Mouse (Mus musculus): ENCODE measurements around the gene D8Ertd738e.
"Not testable (repeated sequence)": the region's sequence is repeated elsewhere in the genome, so short reads cannot be mapped to it uniquely, and the experiment has no call there.

D8Ertd738e gene

DNA sequence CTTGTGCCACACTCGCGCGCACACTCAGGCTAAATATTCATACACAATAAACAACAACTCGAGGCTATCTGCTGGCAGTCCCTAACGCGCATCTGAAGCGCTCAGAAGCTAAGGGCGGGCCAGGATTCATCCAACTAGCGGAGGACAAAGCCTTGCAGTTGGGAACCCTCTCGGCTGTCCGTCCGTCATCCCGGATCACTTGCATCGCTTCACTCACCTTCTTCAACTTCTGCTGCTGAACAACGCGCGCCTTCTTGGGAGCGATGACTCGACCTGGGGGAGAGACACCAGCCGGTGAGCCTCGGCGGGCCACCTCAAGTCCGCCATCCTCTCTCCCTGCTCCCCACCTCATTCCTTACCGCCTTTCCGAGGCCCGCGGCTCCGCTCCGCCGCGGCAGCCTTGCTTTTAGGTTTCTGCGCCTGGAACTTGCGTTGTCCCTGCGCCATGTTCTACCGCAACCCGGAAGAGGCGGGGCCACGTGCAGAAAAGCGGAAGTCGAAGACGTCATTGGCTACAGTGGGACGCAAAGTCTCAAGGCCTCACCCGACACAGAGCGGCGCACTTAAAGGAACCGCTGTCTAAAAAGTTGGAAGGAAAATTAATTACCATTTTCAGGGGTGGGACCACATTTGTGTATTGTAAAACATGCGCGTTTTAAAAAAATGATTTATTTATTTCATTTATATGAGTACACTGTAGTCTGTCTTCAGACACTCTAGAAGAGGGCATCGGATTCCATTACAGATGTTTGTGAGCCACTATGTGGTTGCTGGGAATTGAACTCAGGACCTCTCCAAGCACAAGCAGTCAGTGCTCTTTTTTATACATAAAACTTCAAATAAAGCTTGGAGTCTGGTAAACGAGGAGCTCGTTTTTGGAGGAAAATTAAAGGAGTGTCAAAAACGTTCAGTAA lies at the start of gene D8Ertd738e:
TSS of gene D8Ertd738e (minus strand) at position 463 of the 914 bp plus-strand sequence.
- peak; percentile 80 for DNase-seq (ENCODE audit: low read depth, low spot score)

DNA sequence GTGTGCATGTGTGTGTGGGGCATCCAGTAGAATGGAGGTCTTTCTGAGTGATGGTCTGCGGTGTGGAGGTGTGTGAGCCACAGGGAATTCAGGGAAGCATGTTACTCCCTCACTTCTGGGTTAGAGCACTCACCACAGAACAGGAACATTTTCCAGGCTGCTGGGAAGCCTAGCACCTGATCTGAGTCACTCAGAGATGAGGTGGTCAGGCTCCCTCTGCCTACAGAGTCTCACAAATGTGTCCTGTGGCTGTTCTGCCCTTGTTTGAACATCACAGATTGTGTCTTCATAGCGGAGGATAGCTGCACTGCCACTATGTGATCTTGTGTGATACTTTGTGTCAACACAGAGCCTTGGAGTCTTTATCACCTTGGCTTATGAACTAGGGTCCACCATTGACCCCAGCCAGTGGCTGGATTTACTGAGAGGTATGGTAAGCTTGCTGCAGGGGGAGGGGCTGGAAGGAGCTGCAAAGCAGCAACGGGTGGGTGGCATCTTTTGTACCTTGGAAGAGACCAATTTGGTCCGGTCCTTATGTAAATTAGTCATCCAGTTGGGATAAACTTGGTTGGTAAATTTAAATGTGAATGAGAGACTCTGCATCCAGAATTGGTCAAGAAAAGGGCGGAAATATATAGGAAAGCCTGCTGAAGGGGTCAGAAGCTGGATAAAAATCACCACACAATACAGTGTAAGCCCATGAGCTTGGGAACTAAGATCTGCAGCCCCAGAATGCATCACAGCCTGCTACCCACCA lies 47.7 kb upstream of the D8Ertd738e start:
- no peak for DNase-seq (ENCODE audit: low read depth, low spot score)

DNA sequence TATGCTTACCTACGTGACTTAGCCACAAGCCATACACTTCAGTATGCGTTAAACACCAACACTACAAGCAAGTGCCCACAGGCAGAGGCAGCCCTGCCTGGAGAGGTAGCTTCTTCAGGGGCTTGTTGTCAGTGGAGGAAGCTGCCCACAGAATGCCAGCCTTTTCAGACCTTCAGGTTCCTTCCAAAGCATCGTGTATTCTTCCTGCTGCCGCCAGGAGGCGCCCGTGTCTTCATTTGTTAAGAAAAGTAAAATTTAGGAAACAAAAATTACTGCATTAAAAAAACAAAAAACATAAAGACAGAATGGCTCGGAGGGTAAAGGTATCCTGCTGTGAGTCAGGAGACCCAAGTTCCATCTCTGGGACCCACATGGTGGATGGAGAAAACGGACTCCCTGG lies 42.2 kb upstream of the D8Ertd738e start:
- peak; percentile 40 for DNase-seq (ENCODE audit: low read depth, low spot score)

DNA sequence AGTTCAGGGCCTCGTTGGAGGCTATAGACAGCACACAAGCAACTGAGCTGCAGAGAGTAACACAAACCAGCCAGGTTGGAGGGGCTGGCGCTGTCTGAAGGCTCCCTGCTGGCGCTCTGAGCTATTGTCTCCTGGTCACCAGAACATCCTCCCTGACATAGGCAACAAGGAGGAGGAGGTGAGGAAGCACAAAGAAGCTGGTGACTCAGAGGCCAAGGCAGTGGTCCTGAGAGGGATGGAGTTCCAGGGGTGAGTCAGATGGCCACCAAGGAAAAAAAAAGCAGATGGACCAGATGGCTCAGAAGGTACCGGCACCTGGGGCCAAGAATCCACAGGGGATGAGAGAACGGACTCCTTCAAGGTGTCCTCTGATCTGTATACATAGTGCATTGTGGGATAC lies 41.6 kb upstream of the D8Ertd738e start:
- DNase-seq (ENCODE audit: low read depth, low spot score), result no peak

DNA sequence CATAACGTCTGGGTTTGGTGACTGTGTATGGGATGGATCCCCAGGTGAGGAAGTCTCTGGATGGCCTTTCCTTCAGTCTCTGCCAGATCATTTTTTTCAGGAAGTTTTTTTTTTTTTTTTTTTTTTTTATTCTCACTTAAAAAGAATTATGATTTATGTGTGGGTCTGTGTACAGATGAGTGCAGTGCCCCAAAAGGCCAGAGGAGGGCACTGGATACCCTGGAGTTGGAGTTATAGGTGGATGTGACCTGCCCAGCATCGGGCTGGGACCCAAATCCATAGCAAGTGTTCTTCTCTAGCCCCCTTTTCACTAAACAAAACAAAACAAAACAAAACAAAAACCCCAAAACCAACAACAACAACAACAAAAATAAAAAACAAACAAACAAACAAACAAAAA lies 39.4 kb upstream of the D8Ertd738e start:
- DNase-seq (ENCODE audit: low read depth, low spot score), result no peak

DNA sequence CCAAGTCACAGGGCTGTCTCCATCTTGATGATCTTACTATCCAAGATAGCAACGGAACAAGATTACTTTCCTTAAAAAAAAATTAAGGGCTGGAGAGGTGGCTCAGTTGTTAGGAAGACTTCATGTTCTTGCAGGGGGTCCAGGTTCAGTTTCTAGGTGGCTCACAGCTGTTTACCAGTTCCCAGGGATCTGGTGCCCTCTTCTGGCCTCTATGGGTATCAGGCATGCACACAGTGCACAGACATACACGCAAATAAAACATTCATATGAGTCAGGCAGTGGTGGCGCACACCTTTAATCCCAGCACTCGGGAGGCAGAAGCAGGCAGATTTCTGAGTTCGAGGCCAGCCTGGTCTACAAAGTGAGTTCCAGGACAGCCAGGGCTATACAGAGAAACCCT lies 36.1 kb upstream of the D8Ertd738e start:
- not testable (repeated sequence) for DNase-seq (ENCODE audit: low read depth, low spot score)

DNA sequence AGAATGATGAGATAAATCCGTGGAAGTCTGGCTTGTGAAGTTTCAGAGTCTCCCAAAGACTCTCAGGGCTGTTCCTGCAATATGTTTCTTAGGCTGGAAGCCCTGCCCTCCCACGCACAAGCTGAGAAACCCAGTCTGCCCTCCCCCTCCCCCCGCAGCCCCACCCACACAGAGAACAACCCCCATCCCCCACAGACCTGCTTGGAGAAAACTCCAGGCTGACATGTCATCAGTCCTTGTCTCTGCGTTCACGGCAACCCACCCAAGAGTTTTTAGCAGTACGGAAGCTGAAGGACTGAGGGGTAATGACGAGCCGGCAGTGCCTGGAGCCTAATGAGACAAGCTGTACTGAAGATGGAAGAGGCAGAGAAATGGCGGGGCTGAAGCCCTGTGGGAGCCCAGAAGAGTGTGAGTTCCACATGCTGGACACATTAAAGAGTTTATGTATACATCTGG lies 35.1 kb upstream of the D8Ertd738e start:
- no peak for DNase-seq (ENCODE audit: low read depth, low spot score)

DNA sequence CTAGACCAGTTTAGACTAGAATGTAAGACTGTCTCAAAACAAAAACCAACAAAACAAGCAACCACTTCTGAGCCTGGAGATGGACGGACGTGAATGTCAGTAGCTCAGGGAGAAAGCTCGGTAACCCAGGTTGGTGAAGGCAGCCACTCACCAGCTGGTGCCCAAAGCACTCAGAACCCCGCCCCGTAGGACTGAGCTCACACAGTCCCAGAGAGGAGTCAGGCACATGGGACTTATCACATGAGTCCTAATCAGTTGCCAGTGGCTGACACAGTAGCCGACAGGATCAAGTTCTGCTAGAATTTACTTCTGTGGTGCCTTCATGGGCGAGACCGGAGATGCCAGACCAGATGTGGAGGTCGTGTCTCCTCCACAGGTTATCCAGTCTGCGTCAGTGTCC lies 31.3 kb upstream of the D8Ertd738e start:
- DNase-seq (ENCODE audit: low read depth, low spot score), result no peak

DNA sequence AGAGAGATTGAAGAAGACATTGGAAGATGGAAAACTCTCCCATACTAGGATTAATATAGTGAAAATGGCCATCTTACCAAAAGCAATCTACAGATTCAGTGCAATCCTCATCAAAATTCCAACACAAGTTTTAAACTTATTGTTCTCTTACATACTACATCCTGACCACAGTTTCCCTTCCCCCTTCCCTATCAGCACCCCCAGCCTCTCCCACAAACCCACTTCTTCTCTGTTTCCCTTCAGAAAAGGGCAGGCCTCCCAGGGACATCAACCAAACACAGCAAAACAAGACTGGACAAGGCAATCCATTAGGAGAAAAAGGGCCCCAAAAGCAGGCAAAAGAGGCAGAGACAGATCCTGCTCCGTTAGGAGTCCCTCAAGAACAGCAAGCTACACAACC lies 26.9 kb upstream of the D8Ertd738e start:
- no peak for DNase-seq (ENCODE audit: low read depth, low spot score)

DNA sequence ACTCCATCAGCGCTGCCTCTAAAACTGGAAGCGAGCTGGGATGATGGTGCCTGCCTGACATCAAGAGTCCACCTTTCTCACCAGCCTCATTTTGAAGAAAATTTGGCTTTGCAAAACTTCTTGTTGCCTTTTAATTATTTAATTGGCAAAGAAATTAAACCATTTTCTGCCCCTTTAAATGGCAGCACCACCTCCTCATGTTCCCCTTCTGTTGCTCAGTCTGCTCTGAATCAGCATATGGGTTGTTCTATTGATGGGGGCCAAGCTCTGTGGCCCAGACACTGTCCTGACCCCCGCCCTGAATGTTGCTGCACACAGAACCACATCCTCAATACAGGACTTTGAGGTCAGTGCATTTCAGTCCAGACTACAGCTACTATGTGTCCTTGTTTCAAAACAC lies 24.4 kb upstream of the D8Ertd738e start:
- no peak for DNase-seq (ENCODE audit: low read depth, low spot score)

DNA sequence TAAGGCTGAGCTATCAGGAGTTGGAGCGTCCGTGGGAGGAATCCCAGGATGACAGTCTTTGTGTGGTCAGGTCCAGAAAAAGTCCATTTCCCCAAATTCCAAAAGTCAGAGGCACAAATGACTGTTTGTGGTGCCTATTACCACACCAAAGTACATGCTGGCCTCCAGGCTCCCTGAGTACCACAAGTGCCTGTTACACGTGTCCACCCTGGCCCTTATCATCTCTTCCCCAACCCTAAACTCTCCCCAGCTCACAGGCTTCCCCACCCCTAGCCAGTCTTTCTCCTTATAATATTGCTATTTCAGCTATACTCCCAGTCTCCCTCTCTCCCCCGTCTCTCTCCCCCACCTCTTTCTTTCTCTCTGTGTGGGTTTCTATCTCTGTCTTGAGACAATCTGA lies 22.8 kb upstream of the D8Ertd738e start:
- DNase-seq (ENCODE audit: low read depth, low spot score), result no peak

DNA sequence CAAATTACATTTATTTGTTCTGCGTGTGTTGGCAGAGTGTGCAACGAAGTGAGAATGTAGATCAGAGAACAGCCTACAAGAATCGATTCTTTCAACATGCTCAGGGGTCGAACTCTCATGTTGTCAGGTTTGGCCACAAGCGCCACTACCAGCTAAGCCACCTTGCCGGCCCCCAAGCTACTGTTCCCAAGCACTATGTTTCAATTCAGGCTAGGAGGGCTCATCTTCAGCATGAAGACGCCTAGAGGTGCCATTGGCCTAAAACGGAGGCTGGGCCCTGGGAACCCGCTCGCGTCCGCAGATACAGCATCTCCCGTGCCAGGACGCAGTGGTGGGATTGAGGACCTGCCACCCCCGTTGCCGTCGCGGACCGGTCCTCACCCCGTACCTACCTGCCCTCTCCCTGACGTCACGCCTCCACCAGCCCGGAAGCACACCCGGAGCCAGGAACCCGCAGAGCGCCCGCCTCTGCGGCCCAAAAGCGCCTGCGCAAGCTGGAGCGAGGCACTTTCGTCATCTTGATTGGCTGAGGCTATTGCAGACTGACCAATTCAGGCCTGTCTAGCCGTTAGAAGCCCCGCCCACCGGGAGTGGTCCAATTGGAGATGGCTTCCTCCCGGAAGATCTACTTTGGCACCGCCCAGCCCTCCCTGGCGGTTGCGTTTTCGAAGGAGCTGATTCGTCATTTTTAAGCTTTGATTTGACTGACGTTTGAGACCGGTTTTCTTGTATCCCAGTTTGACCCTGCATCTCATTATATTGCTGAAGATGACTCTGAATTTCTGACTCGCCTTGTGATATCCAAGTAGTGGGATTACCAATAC lies 20.6 kb upstream of the D8Ertd738e start, which contains the start of gene Ccdc130:
TSS of gene Ccdc130 (minus strand) at position 431 of the 824 bp plus-strand sequence.
- DNase-seq (ENCODE audit: low read depth, low spot score), result peak; percentile 99

DNA sequence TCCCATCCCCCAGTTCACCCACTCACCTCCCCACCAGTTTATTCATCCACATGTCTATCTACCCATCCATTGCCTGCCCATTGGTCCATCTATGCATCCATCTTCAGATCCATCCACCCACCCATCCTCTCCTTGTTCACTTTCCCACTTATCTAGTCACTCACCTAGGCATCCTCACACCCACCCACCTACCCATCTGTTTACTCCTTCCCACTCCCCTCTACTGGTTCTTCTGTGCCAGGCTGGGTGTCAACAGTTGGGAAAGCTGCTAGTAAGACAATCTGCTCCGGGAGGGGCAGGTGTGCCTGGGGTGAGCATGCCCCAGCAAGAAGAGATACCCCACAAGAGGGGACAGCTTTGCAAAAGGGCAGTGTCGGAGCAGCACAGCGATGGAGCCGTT lies 11.6 kb upstream of the D8Ertd738e start:
- no peak for DNase-seq (ENCODE audit: low read depth, low spot score)

DNA sequence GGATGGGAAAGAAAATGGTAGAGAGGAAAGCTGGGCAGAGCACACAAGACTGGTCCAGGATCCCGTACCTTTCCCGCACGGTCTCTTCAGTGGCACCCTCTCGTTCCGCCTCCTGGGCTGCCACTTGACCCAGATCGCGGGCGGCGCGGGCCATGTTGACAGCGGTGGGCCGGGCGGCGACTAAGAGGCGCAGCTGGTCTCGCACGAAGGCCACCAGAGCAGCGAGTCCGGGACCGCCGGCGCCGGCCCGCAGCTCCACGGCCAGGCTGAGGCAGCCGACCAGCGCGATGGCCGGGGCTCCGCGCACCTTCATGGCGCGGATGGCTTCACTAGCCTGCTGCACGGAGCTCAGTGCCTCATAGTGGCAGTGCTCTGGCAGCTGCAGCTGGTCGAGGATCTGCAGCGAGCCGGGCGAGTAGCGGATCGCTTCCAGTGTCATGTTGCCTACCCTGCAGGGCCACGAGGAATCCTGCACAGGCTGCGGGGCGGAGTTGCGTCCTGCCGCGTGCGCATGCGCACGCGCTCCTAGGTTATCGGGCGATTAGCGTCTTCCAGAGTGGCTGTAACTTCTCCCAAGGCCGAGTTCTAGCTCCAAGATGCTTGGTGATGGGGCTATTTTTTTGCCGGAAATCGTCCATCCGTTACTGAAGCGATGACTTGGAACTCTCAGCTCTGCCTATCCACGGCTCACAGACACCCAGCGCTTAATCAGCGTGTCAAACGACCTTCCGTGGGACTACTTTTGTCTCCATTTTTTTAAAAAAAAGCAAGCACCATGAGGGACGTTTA lies 7.5 kb upstream of the D8Ertd738e start, which contains the start of gene Mri1:
TSS of gene Mri1 (minus strand) at position 505 of the 789 bp plus-strand sequence.
- DNase-seq (ENCODE audit: low read depth, low spot score), result peak; percentile 86

DNA sequence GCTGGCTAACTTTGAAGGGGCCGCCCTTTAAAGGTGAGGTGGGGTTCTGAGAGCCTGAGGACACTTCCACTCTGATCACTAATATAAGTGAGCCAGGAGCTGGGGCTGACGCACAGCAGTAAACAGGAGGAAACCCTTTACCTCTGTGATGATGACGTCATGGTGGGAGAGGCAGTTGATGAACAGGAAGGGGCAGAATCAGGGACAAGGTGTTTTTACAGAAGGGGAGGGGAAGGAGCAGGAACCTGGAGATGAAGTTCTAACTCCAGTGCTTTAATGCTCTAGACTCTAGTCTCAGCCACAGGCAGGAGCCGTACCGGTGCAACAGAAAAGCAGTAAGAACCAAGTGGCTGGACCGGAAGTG lies 6.9 kb upstream of the D8Ertd738e start:
- no peak for DNase-seq (ENCODE audit: low read depth, low spot score)

DNA sequence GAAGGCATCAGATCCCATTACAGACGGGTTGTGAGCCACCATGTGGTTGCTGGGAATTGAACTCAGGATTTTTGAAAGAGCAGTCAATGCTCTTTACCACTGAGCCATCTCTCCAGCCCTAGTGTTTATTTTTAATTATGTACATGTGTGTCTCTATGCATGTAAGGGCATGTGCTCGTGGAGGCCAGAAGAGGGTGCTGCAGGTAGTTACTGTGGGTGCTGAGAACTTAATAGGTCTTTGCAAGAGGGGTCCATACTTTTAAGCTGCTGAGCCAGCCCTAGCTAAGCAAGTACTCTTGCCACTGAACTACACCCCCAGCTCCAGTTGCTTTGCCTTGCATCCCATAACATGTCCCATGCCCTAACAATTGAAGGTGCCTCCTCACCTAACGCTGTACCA lies 6.3 kb upstream of the D8Ertd738e start:
- no peak for DNase-seq (ENCODE audit: low read depth, low spot score)

DNA sequence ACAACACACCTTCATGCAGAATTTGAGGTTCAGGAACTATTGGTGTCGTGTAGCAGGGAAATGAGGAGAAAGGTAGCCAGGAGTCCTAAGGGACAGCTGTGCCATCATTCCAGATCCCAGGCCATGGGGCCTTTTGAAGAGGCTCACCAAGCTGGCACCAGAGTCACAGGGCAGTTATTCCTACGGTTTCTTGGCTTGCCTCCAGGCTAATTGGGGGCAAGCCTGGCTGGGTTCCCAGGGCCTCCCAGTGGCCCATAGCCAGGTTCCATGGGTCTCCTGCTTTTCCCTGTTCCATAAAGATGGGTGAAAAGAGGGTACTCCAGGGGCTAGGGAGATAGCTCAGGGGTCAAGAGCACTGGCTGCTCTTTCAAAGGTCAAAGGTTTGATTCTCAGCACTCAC lies 7.7 kb downstream of the D8Ertd738e start:
- no peak for DNase-seq (ENCODE audit: low read depth, low spot score)

DNA sequence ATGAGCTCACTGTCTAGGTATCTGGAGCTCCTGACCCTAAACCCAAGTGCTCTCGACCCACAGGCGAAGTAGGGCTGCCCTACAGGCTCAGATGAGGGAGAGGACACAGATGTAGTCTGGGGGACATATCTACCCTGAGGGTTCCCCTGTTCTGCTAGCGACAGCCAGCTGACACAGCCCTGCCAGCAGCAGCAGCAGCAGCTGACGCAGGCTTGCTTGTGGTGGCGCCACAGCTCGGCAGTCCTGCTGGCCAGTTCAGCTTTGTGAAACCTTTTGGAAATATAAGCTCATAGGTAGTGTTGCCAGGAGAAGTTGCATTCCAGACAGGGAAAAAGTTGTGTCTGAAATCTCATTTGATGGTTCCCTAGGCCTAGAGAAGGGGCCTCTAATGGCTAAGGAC lies 8.4 kb downstream of the D8Ertd738e start:
- DNase-seq (ENCODE audit: low read depth, low spot score), result no peak

DNA sequence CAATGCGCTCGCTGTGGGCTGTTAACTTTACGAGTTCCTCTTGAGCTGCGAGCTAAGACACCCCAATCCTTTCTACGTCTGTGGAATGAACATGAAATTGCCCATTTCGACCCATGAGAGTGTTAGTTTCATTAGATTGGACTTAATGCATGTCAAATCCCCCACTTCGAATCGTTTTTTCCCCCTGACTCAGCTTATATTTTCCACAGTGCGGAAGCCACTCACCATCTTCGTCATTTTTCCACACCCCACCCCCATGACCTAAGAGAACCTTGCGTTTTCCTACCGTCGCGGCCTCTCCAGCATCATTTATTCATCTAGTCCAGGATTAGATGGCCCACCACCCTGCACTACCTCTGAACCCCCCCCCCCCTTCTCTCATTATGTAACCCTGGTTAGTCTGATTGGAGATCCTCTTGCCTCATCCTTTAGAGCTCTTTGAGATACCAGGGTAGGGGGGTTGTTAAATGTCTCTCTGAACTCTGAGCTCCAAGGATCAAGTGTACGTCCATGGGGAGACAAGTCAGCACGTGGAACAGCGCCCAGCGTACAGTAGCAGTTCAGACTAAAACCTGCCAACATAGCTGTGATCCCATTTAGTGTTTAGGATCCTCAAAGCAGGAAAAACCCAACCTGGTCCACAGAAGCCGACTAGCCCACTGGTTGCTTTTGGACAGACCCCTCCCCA lies 11.8 kb downstream of the D8Ertd738e start:
- DNase-seq (ENCODE audit: low read depth, low spot score), result no peak

DNA sequence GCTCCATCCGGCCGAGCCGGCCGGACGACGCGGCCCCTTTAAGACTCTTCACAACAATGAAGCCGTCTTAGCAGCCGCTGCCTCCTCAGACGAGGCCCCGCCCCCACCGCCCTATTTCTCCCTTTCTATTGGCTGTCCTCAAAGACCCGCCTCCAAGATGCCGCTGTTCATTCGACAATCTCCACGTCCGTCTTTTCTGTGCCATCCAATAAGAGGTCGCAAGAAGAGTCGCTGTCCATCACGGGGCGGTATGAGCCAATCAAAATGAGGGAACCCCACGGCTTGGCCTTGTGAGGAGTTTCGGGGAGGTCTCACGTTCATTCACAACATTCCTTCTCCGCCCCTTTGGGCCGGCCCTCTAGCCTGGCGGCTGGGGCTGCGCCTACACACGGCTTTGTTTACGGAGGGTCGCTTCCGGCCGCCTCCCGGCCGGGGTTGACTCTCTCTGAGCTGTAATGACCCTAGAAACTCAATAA lies 12.5 kb downstream of the D8Ertd738e start, which contains the start of gene Zswim4:
TSS of gene Zswim4 (minus strand) at position 58 of the 476 bp plus-strand sequence.
- DNase-seq (ENCODE audit: low read depth, low spot score), result peak; percentile 98
